In the genomic region with DNA sequence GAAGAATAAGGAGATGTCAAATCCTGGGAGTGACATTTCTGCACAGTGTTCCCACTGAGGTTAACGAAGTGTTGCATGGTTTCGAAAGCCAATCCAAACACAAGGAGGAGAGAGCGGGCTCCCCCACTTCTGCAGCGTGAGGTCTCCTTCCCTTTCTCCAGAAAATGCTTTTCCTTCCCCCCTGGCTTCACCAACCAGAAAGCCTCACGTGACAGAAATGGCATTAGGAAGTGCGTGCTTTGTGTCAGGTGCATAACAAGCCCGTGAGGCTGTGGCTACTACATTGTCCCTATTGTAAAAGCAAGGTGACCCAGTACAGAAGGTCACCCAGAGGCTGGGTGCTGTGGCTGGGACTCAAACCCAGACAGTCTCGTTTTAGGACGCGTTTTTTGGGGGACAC, we compare ENCODE assay signal across 24 mouse cellular contexts.
"Had no signal": no experiment of that assay in that cellular context is flagged by ENCODE, and none has a peak within 500 bp of the region (broad histone marks: within the 10 kb centered on the region; RNA-seq: fewer than 3 reads in every experiment).

No protein-coding gene starts in this region.

- H3K9ac ChIP-seq: heart, embryonic 12.5 days; hindbrain, embryonic 13.5 days; hindbrain, embryonic 15.5 days; intestine, embryonic 15.5 days; limb, embryonic 12.5 days; liver, embryonic 13.5 days; liver, embryonic 15.5 days had no signal

- H3K27ac ChIP-seq: gastrocnemius, adult 2 months; heart, adult 2 months; hindbrain, embryonic 13.5 days; hindbrain, embryonic 15.5 days; intestine, embryonic 15.5 days; kidney, postnatal 0 days; layer of hippocampus, adult 2 months; left cerebral cortex, adult 2 months; limb, embryonic 10.5 days; limb, embryonic 12.5 days; liver, embryonic 13.5 days; liver, embryonic 15.5 days had no signal

- H3K9me3 ChIP-seq: heart, embryonic 12.5 days; hindbrain, embryonic 13.5 days; hindbrain, embryonic 15.5 days; intestine, embryonic 15.5 days; limb, embryonic 10.5 days; limb, embryonic 12.5 days; liver, embryonic 13.5 days; liver, embryonic 15.5 days had no signal

- H3K27me3 ChIP-seq: heart, embryonic 12.5 days; intestine, embryonic 15.5 days; liver, embryonic 13.5 days; liver, embryonic 15.5 days had no signal

- H3K4me1 ChIP-seq: heart, embryonic 12.5 days; liver, embryonic 13.5 days; liver, embryonic 15.5 days had no signal

- H3K36me3 ChIP-seq: heart, embryonic 12.5 days; hindbrain, embryonic 13.5 days; hindbrain, embryonic 15.5 days; intestine, embryonic 15.5 days; limb, embryonic 10.5 days; limb, embryonic 12.5 days; liver, embryonic 13.5 days; liver, embryonic 15.5 days had no signal

- H3K4me2 ChIP-seq: heart, embryonic 12.5 days; hindbrain, embryonic 13.5 days; hindbrain, embryonic 15.5 days; intestine, embryonic 15.5 days; limb, embryonic 12.5 days; liver, embryonic 11.5 days; liver, embryonic 13.5 days; liver, embryonic 15.5 days had no signal

- H3K4me3 ChIP-seq: gastrocnemius, adult 2 months; heart, adult 2 months; heart, embryonic 12.5 days; hindbrain, embryonic 13.5 days; hindbrain, embryonic 15.5 days; intestine, embryonic 15.5 days; layer of hippocampus, adult 2 months; left cerebral cortex, adult 2 months; limb, embryonic 10.5 days; limb, embryonic 12.5 days; liver, embryonic 13.5 days; liver, embryonic 15.5 days had no signal

- DNase-seq: gastrocnemius, adult 2 months; gastrocnemius, postnatal 10 days; gastrocnemius, postnatal 25 days; heart, adult 2 months; heart, postnatal 10 days; heart, postnatal 4 days; kidney, adult 18-20 months; kidney, postnatal 14 days; kidney, postnatal 36 days; liver; liver, embryonic 13.5 days had no signal

- ATAC-seq: inflammation-experienced regulatory T-cells, adult 6 months; intestine, embryonic 15.5 days; intestine, postnatal 0 days had no signal
